Mouse (Mus musculus): ENCODE measurements around the gene Map1lc3a. TPM values are rescaled to one million over a fixed set of nuclear protein-coding genes. Genes with fewer than 3 reads are reported as not detected.

The Map1lc3a gene
- total RNA-seq (2021) (100 to 1,000 TPM; 713 to 821 TPM), polyA plus RNA-seq (2012; rRNA removed) (933 and 1,030 TPM in 2 replicates)
- long read RNA-seq, transcript Map1lc3a-201 (4 exons, 1,112 nt), result major isoform, 212 of 315 reads
- long read RNA-seq, transcript Map1lc3a-203 (3 exons, 826 nt), result minor isoform, 75 of 315 reads
- long read RNA-seq, partial matches to known transcripts, result 28 of 315 reads
- long read RNA-seq, other reads (novel, unspliced or antisense), result 0 of 315 reads

GRCm38 (mm10) chr2:155276195-155276594, at the start of gene Map1lc3a:
Map1lc3a (plus strand) TSS chr2:155276297.
- Histone ChIP-seq H3K27ac (peak within 1 kb of the TSS; percentile 100), H3K79me2 (replicated peaks; ENCODE audit: control insufficient read depth, insufficient read depth, low read length) (no peaks in the 10 kb centered on the region), H3K4me3 (peak within 1 kb of the TSS; percentile 87), H3K9ac (ENCODE audit: low read depth, low read length) (peak within 1 kb of the TSS; percentile 92), H3K27me3 (ENCODE audit: control insufficient read depth, insufficient read depth, low read length) (no peaks in the 10 kb centered on the region), H3K36me3 (ENCODE audit: control insufficient read depth, insufficient read depth, low read length) (no peaks in the 10 kb centered on the region; the same call in 1 of the 2 replicates), H3K4me1 (ENCODE audit: control insufficient read depth, insufficient read depth, low read length) (peaks cover 10% of the 10 kb centered on the region)
- TF ChIP-seq POLR2A (IDR thresholded peaks at IDR 0.05; ENCODE audit: insufficient read depth, low read depth, low read length) (peak; percentile 67; the same call in 1 of the 2 replicates), CTCF (IDR thresholded peaks at IDR 0.05) (no peak; the same call in 1 of the 2 replicates)
- WGBS, result 1% methylated on average over 46 of the region's 47 CpGs
- intact Hi-C loops (cut with DNase I), result loop anchor here (2.0 kb wide), 1 partner anchor 109 kb away; no protein-coding TSS in a partner anchor
- peak; percentile 97 for DNase-seq

- peak overlapping the region; percentile 76 for H3K9ac ChIP-seq (ENCODE audit: low read depth, low read length)
- peaks cover 3% of the 10 kb centered on the region; the same call in 1 of the 2 replicates for H3K79me2 ChIP-seq (replicated peaks; ENCODE audit: control insufficient read depth, insufficient read depth, low read length)
- WGBS, result 7% methylated on average over 13 of the region's 13 CpGs
- H3K27me3 ChIP-seq (ENCODE audit: control insufficient read depth, insufficient read depth, low read length), result no peaks in the 10 kb centered on the region
- H3K4me1 ChIP-seq (ENCODE audit: control insufficient read depth, insufficient read depth, low read length), result peaks cover 9% of the 10 kb centered on the region
- TF ChIP-seq EP300 (IDR thresholded peaks at IDR 0.05; ENCODE audit: insufficient read depth, low read depth, low read length) (0 out of 2 replicates have a peak, but pooled peaks have one; percentile 65), POLR2A (IDR thresholded peaks at IDR 0.05; ENCODE audit: insufficient read depth, low read depth, low read length) (no peak)
- no peak for DNase-seq
- H3K27ac ChIP-seq, result peak overlapping the region; percentile 98
- intact Hi-C loops (cut with DNase I), result loop anchor here (2.0 kb wide), 1 partner anchor 39 kb away; no protein-coding TSS in a partner anchor
- peaks cover 2% of the 10 kb centered on the region; the same call in 1 of the 2 replicates for H3K36me3 ChIP-seq (ENCODE audit: control insufficient read depth, insufficient read depth, low read length)
- peak overlapping the region; percentile 68 for H3K4me3 ChIP-seq
These were observed 40.2 kb upstream of the Map1lc3a start for GRCm38 (mm10) chr2:155235746-155236361.

- peaks cover 3% of the 10 kb centered on the region; the same call in 1 of the 2 replicates for H3K79me2 ChIP-seq (replicated peaks; ENCODE audit: control insufficient read depth, insufficient read depth, low read length)
These were observed 39.6 kb upstream of the Map1lc3a start, which contains the start of gene Dynlrb1 for GRCm38 (mm10) chr2:155236362-155236992. Dynlrb1 (plus strand) TSS chr2:155236533.

GRCm38 (mm10) chr2:155237276-155237675, 38.8 kb upstream of the Map1lc3a start:
- Histone ChIP-seq H3K9ac (ENCODE audit: low read depth, low read length) (peak overlapping the region; percentile 45), H3K36me3 (ENCODE audit: control insufficient read depth, insufficient read depth, low read length) (peaks cover 2% of the 10 kb centered on the region; the same call in 1 of the 2 replicates), H3K27me3 (ENCODE audit: control insufficient read depth, insufficient read depth, low read length) (no peaks in the 10 kb centered on the region), H3K79me2 (replicated peaks; ENCODE audit: control insufficient read depth, insufficient read depth, low read length) (peaks cover 3% of the 10 kb centered on the region; the same call in 1 of the 2 replicates), H3K4me3 (peak overlapping the region; percentile 68), H3K4me1 (ENCODE audit: control insufficient read depth, insufficient read depth, low read length) (peaks cover 9% of the 10 kb centered on the region), H3K27ac (peak overlapping the region; percentile 98)
- no peak for DNase-seq
- intact Hi-C loops (cut with DNase I), result loop anchor here (2.0 kb wide), 1 partner anchor 38 kb away; no protein-coding TSS in a partner anchor
- WGBS, result 1% methylated on average over 4 of the region's 4 CpGs
- no peak for TF ChIP-seq POLR2A (IDR thresholded peaks at IDR 0.05; ENCODE audit: insufficient read depth, low read depth, low read length)
- TF ChIP-seq CTCF (IDR thresholded peaks at IDR 0.05), result no peak
- TF ChIP-seq EP300 (IDR thresholded peaks at IDR 0.05; ENCODE audit: insufficient read depth, low read depth, low read length), result no peak

More at GRCm38 (mm10) chr2:155236362-155236992, 39.6 kb upstream of the Map1lc3a start, which contains the start of gene Dynlrb1:
- Histone ChIP-seq H3K27me3 (ENCODE audit: control insufficient read depth, insufficient read depth, low read length) (no peaks in the 10 kb centered on the region), H3K4me3 (peak within 1 kb of the TSS; percentile 68), H3K27ac (peak within 1 kb of the TSS; percentile 98), H3K4me1 (ENCODE audit: control insufficient read depth, insufficient read depth, low read length) (peaks cover 9% of the 10 kb centered on the region), H3K36me3 (ENCODE audit: control insufficient read depth, insufficient read depth, low read length) (peaks cover 2% of the 10 kb centered on the region; the same call in 1 of the 2 replicates), H3K9ac (ENCODE audit: low read depth, low read length) (peak within 1 kb of the TSS; percentile 76)
- intact Hi-C loops (cut with DNase I), result loop anchor here (2.0 kb wide), 1 partner anchor 38 kb away; no protein-coding TSS in a partner anchor
- under 1% methylated on average over 48 of the region's 50 CpGs for WGBS
- peak; percentile 99 to 100 for DNase-seq
- TF ChIP-seq EP300 (IDR thresholded peaks at IDR 0.05; ENCODE audit: insufficient read depth, low read depth, low read length) (no peak), POLR2A (IDR thresholded peaks at IDR 0.05; ENCODE audit: insufficient read depth, low read depth, low read length) (peak; percentile 95), CTCF (IDR thresholded peaks at IDR 0.05) (peak; percentile 46)

GRCm38 (mm10) chr2:155240915-155241314, 35.2 kb upstream of the Map1lc3a start:
- no peak overlapping the region for H3K9ac ChIP-seq (ENCODE audit: low read depth, low read length)
- TF ChIP-seq EP300 (IDR thresholded peaks at IDR 0.05; ENCODE audit: insufficient read depth, low read depth, low read length) (0 out of 2 replicates have a peak, but pooled peaks have one; percentile 54), CTCF (IDR thresholded peaks at IDR 0.05) (peak; percentile 62), POLR2A (IDR thresholded peaks at IDR 0.05; ENCODE audit: insufficient read depth, low read depth, low read length) (no peak)
- H3K4me3 ChIP-seq, result no peak overlapping the region
- H3K79me2 ChIP-seq (replicated peaks; ENCODE audit: control insufficient read depth, insufficient read depth, low read length), result peaks cover 3% of the 10 kb centered on the region; the same call in 1 of the 2 replicates
- H3K27ac ChIP-seq, result peak overlapping the region; percentile 56
- intact Hi-C loops (cut with DNase I), result no loop called here
- H3K27me3 ChIP-seq (ENCODE audit: control insufficient read depth, insufficient read depth, low read length), result no peaks in the 10 kb centered on the region
- peak in 1 of 2 experiments; percentile 48 for DNase-seq
- peaks cover 12% of the 10 kb centered on the region for H3K4me1 ChIP-seq (ENCODE audit: control insufficient read depth, insufficient read depth, low read length)
- H3K36me3 ChIP-seq (ENCODE audit: control insufficient read depth, insufficient read depth, low read length), result peaks cover 4% of the 10 kb centered on the region
- 55% methylated on average over 4 of the region's 4 CpGs for WGBS

All from heart, adult 2 months (tissue).